Mouse (Mus musculus) heart, postnatal 0 days (tissue): ENCODE data around the gene Smad6. TPM values are rescaled to one million over a fixed set of nuclear protein-coding genes. Genes with fewer than 3 reads are reported as not detected.

ENCODE experiments used
- ATAC-seq: fragments of 200-750 bp; cut with Nextera tagmentation; 2 replicates; pipeline ENCODE4 v1.8.0; 2017; ENCODE audit warnings: low read depth, moderate number of reproducible peaks, moderate library complexity; ENCODE audit not compliant: insufficient read depth
- DNase-seq: peaks from one replicate; pipeline ENCODE4 v3.0.0-alpha.2; 2016; ENCODE audit warnings: low spot score
- H3K27ac ChIP-seq: fragments of 300-500 bp; sonication (generic); 2 replicates; pipeline ENCODE4 v1.5.1; 2014; ENCODE audit warnings: low read depth, mild to moderate bottlenecking
- H3K27me3 ChIP-seq: fragments of 300-500 bp; sonication (generic); 2 replicates; pipeline ENCODE4 v1.6.1; 2014; ENCODE audit warnings: low read length, mixed read lengths; ENCODE audit not compliant: control insufficient read depth, insufficient read depth
- H3K36me3 ChIP-seq: fragments of 300-500 bp; sonication (generic); replicated peaks from 2 replicates; pipeline ENCODE4 v1.6.1; 2014; ENCODE audit warnings: low read length, mixed read lengths; ENCODE audit not compliant: control insufficient read depth, insufficient read depth
- H3K4me1 ChIP-seq: fragments of 300-500 bp; sonication (generic); 2 replicates; pipeline ENCODE4 v1.6.1; 2014; ENCODE audit warnings: antibody characterized with exemption; ENCODE audit not compliant: control insufficient read depth, insufficient read depth
- H3K4me2 ChIP-seq: fragments of 300-500 bp; sonication (generic); 2 replicates; pipeline ENCODE4 v1.6.1; 2014; ENCODE audit warnings: low read depth, mild to moderate bottlenecking, low read length, moderate library complexity
- H3K4me3 ChIP-seq: fragments of 300-500 bp; sonication (generic); 2 replicates; pipeline ENCODE4 v1.5.1; 2014; ENCODE audit warnings: low read depth, low read length
- H3K9ac ChIP-seq: fragments of 300-500 bp; sonication (generic); replicated peaks from 2 replicates; pipeline ENCODE4 v1.6.1; 2014; ENCODE audit warnings: low read depth, low read length, mixed read lengths
- H3K9me3 ChIP-seq: fragments of 300-500 bp; sonication (generic); replicated peaks from 2 replicates; pipeline ENCODE4 v1.6.1; 2016; ENCODE audit warnings: low read length; ENCODE audit not compliant: control insufficient read depth
- CTCF ChIP-seq: IDR thresholded peaks from 2 replicates; pipeline ENCODE4 v1.5.1; 2016; ENCODE audit warnings: antibody characterized with exemption, control low read depth, low read depth
- EP300 ChIP-seq: IDR thresholded peaks from 2 replicates; pipeline ENCODE4 v1.6.1; 2016; ENCODE audit warnings: antibody characterized with exemption, low read depth
- WGBS: fragments of 180-500 bp; shearing (Covaris S2); extraction: QIAGEN DNeasy Blood & Tissue Kit; methylation state at CpG from one replicate; pipeline ENCODE4 v1.1.7; 2014; 5-methylcytosine and 5-hydroxymethylcytosine counted together
- polyA plus RNA-seq: library from polyadenylated mRNA; unstranded; fragments of >200 nt; fragmentation: Nextera tagmentation; extraction: Ambion mirVana; gene quantifications from 2 replicates; pipeline ENCODE4 v1.2.1, GENCODE M21; 2015
- total RNA-seq: library from RNA; depleted of rRNA; stranded (reverse); fragments of >200 nt; gene quantifications from 2 replicates; pipeline ENCODE4 v1.2.3, GENCODE M21; 2014; ENCODE audit warnings: low replicate concordance

Smad6 gene
- total and polyA plus RNA-seq, 2 experiments from 2014 or later: 5.6 to 68.4 TPM

DNA sequence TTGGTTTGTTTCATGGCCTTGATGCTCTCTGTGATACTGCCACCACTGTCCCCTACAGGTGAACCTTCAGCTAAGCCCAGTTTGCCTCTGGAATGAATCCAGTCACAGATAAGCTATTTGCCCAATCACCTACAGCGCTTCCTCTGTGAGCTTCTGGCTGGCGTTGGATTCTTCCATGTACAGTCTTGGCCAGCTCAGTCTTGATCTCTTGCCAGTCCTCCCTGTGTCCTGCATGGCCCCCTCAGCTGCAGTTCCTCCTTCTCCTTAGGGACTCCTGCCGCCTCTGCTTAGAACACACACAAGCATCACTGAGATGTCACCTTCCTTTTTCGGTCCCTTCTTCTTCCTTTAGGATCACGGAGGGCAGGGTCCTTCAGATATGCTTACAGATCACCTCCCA is 85.6 kb downstream of the Smad6 start:
- 41% methylated on average over 5 of the region's 5 CpGs for WGBS
- H3K4me2 ChIP-seq: no peak overlapping the region
- H3K9me3 ChIP-seq: no peaks in the 10 kb centered on the region
- TF ChIP-seq EP300: no peak
- no peak for TF ChIP-seq CTCF
- ATAC-seq (0 out of 2 replicates have a peak, but pooled peaks have one; percentile 43), DNase-seq (no peak)
- no peak overlapping the region for H3K27ac ChIP-seq
- peaks cover 29% of the 10 kb centered on the region for H3K4me1 ChIP-seq
- H3K9ac ChIP-seq: no peak overlapping the region
- no peaks in the 10 kb centered on the region for H3K36me3 ChIP-seq
- H3K27me3 ChIP-seq: no peaks in the 10 kb centered on the region
- H3K4me3 ChIP-seq: no peak overlapping the region

GRCm38 (mm10) chr9:63933068-63933467 is 88.8 kb downstream of the Smad6 start:
- Histone ChIP-seq H3K4me2 (no peak overlapping the region), H3K9ac (no peak overlapping the region), H3K27me3 (no peaks in the 10 kb centered on the region), H3K9me3 (no peaks in the 10 kb centered on the region), H3K36me3 (no peaks in the 10 kb centered on the region), H3K4me1 (peaks cover 28% of the 10 kb centered on the region), H3K27ac (no peak overlapping the region), H3K4me3 (no peak overlapping the region)
- TF ChIP-seq EP300 (no peak), CTCF (no peak)
- ATAC-seq (no peak), DNase-seq (no peak)
- 34% methylated on average over 5 of the region's 5 CpGs for WGBS

GRCm38 (mm10) chr9:63927340-63928049 is 94.4 kb downstream of the Smad6 start:
- H3K4me3 ChIP-seq: peak overlapping the region; percentile 14
- H3K4me2 ChIP-seq: peak overlapping the region; percentile 55
- no peaks in the 10 kb centered on the region for H3K9me3 ChIP-seq
- no peaks in the 10 kb centered on the region for H3K36me3 ChIP-seq
- TF ChIP-seq CTCF: no peak
- peak; percentile 52; the same call in 1 of the 2 replicates for TF ChIP-seq EP300
- peaks cover 28% of the 10 kb centered on the region for H3K4me1 ChIP-seq
- H3K9ac ChIP-seq: peak overlapping the region; percentile 49
- peak; percentile 70 for ATAC-seq
- 5% methylated on average over 34 of the region's 34 CpGs for WGBS
- peak; percentile 81 for DNase-seq
- H3K27me3 ChIP-seq: no peaks in the 10 kb centered on the region
- peak overlapping the region; percentile 85 for H3K27ac ChIP-seq

GRCm38 (mm10) chr9:63926377-63926776 is 95.5 kb downstream of the Smad6 start:
- TF ChIP-seq CTCF: no peak
- TF ChIP-seq EP300: no peak
- no peak overlapping the region for H3K9ac ChIP-seq
- no peak overlapping the region for H3K4me3 ChIP-seq
- 71% methylated on average over 7 of the region's 7 CpGs for WGBS
- no peak overlapping the region for H3K4me2 ChIP-seq
- peaks cover 25% of the 10 kb centered on the region for H3K4me1 ChIP-seq
- H3K9me3 ChIP-seq: no peaks in the 10 kb centered on the region
- H3K27ac ChIP-seq: no peak overlapping the region
- no peak for ATAC-seq
- no peaks in the 10 kb centered on the region for H3K36me3 ChIP-seq
- H3K27me3 ChIP-seq: no peaks in the 10 kb centered on the region
- DNase-seq: no peak

- no peaks in the 10 kb centered on the region for H3K9me3 ChIP-seq
- WGBS: 34% methylated on average over 9 of the region's 9 CpGs
- no peak for ATAC-seq
- TF ChIP-seq CTCF (no peak), EP300 (no peak)
- no peaks in the 10 kb centered on the region for H3K27me3 ChIP-seq
- H3K36me3 ChIP-seq: no peaks in the 10 kb centered on the region
- DNase-seq: no peak
- H3K4me2 ChIP-seq: no peak overlapping the region
- H3K9ac ChIP-seq: no peak overlapping the region
- peaks cover 42% of the 10 kb centered on the region for H3K4me1 ChIP-seq
- no peak overlapping the region for H3K27ac ChIP-seq
- H3K4me3 ChIP-seq: no peak overlapping the region
Observed at GRCm38 (mm10) chr9:63923190-63923717, 98.6 kb downstream of the Smad6 start.
